Mouse (Mus musculus) megakaryocyte, embryonic 14.5 days (primary cell): ENCODE results near the gene Chd5. TPM values are rescaled to one million over a fixed set of nuclear protein-coding genes. Genes with fewer than 3 reads are reported as not detected.

Source experiments
- H3K27me3 ChIP-seq: replicated peaks from 2 replicates; pipeline ENCODE3; 2012; ENCODE audit warnings: inconsistent platforms
- H3K36me3 ChIP-seq: replicated peaks from 2 replicates; pipeline ENCODE3; 2012; ENCODE audit warnings: low read length, inconsistent platforms, mixed read lengths
- H3K4me1 ChIP-seq: 2 replicates; pipeline ENCODE4 v1.6.1; 2012; ENCODE audit warnings: inconsistent platforms
- H3K4me3 ChIP-seq: replicated peaks from 2 replicates; pipeline ENCODE3; 2012; ENCODE audit warnings: moderate library complexity, mild to moderate bottlenecking, inconsistent platforms
- H3K9me3 ChIP-seq: 2 replicates; pipeline ENCODE4 v1.6.1; 2012; ENCODE audit warnings: inconsistent platforms
- FLI1 ChIP-seq: IDR thresholded peaks from 2 replicates; pipeline ENCODE4 v1.6.1; 2012; ENCODE audit warnings: low read length, inconsistent platforms, mixed read lengths
- GATA1 ChIP-seq: IDR thresholded peaks from 3 replicates; pipeline ENCODE4 v1.6.1; 2012; ENCODE audit warnings: mixed read lengths, low read length, inconsistent platforms, borderline replicate concordance
- polyA plus RNA-seq: library from polyadenylated mRNA; stranded (reverse); fragments of >175 nt; gene quantifications from 2 replicates; pipeline ENCODE4 v1.2.3, GENCODE M21; 2012; ENCODE audit warnings: low replicate concordance; ENCODE audit not compliant: insufficient read depth

The Chd5 gene
- polyA plus RNA-seq, 1 experiment = 1.7 TPM

- TF ChIP-seq GATA1 (no peak), FLI1 (no peak)
- Histone ChIP-seq H3K36me3 (peaks cover 32% of the 10 kb centered on the region), H3K27me3 (no peaks in the 10 kb centered on the region)
These were observed 85.9 kb downstream of the Chd5 start for GRCm38 (mm10) chr4:152424341-152424740.

DNA sequence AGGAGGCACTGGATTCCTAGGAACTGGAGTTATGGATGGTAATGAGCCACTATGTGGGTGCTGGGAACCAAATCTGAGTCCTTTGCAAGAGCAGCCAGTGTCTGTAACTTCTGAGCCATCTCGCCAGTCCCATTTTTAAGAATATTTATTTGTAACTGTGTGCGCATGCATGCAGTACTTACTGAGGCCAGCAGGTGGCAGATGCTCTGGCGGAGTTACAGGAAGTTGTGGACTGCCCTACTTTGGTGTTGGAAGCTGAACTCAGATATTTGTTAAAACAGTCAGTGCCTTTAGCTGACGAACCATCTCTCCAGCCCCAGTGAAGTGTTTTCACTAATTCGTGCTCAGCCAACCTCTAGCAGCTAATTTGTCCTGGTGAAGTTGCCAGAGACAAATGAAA lies 86.5 kb downstream of the Chd5 start:
- H3K36me3 ChIP-seq = peaks cover 32% of the 10 kb centered on the region
- H3K9me3 ChIP-seq = peaks cover 19% of the 10 kb centered on the region
- no peak for TF ChIP-seq FLI1
- no peaks in the 10 kb centered on the region for H3K4me1 ChIP-seq
- no peak overlapping the region for H3K4me3 ChIP-seq
- no peaks in the 10 kb centered on the region for H3K27me3 ChIP-seq

More at GRCm38 (mm10) chr4:152424341-152424740, 85.9 kb downstream of the Chd5 start:
- Histone ChIP-seq H3K4me3 (no peak overlapping the region), H3K9me3 (peaks cover 19% of the 10 kb centered on the region), H3K4me1 (no peaks in the 10 kb centered on the region)

DNA sequence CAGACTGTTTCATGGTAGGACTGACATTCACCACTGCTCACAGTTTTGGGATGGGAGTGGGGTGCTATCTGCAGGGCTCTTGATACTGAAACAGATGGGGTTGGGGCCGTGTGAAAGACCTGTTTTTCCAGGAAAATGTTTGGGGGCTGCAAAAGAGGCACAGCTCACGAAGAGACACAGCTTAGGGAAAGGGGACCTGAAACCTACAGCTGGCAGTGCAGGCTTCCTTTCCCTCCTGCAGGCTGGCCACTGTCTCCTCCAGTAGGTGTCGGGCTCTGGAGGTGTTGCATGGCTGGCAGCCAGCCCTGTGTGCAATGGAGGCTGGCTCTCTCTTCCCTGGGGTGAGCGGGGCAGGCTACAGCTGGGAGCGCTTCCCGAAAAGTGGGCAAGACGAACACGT lies 89.8 kb downstream of the Chd5 start:
- Histone ChIP-seq H3K4me1 (no peaks in the 10 kb centered on the region), H3K9me3 (peaks cover 12% of the 10 kb centered on the region), H3K36me3 (peaks cover 56% of the 10 kb centered on the region), H3K4me3 (no peak overlapping the region), H3K27me3 (no peaks in the 10 kb centered on the region)
- no peak for TF ChIP-seq GATA1
- no peak for TF ChIP-seq FLI1

GRCm38 (mm10) chr4:152432308-152432707 lies 93.9 kb downstream of the Chd5 start:
- TF ChIP-seq GATA1 (no peak), FLI1 (no peak)
- Histone ChIP-seq H3K4me3 (no peak overlapping the region), H3K36me3 (peaks cover 56% of the 10 kb centered on the region), H3K4me1 (no peaks in the 10 kb centered on the region), H3K27me3 (no peaks in the 10 kb centered on the region), H3K9me3 (no peaks in the 10 kb centered on the region)

- Histone ChIP-seq H3K9me3 (no peaks in the 10 kb centered on the region), H3K4me1 (no peaks in the 10 kb centered on the region), H3K27me3 (no peaks in the 10 kb centered on the region), H3K4me3 (no peak overlapping the region), H3K36me3 (peaks cover 62% of the 10 kb centered on the region)
- TF ChIP-seq GATA1 (no peak), FLI1 (no peak)
These were observed 96.4 kb downstream of the Chd5 start for GRCm38 (mm10) chr4:152434836-152435235.

- Histone ChIP-seq H3K27me3 (no peaks in the 10 kb centered on the region), H3K36me3 (peaks cover 58% of the 10 kb centered on the region), H3K4me3 (no peak overlapping the region), H3K9me3 (no peaks in the 10 kb centered on the region), H3K4me1 (no peaks in the 10 kb centered on the region)
- TF ChIP-seq FLI1 (no peak), GATA1 (no peak)
These were observed 96.8 kb downstream of the Chd5 start for GRCm38 (mm10) chr4:152435255-152435654.

Other genes starting within 250 kb of the Chd5 start
- gene Tnfrsf25, start 222.7 kb upstream of the Chd5 start, polyA plus RNA-seq = 0.56 TPM in 1 of 2 replicates, not detected in the other
- 9.3 and 14.4 TPM in 2 replicates for gene Espn, start 186.3 kb upstream of the Chd5 start, polyA plus RNA-seq
- gene Hes2, start 179.8 kb upstream of the Chd5 start, polyA plus RNA-seq = not detected in 2 replicates
- gene Acot7, start 160.5 kb upstream of the Chd5 start, polyA plus RNA-seq = 103 and 107 TPM in 2 replicates
- gene Gpr153, start 64.4 kb upstream of the Chd5 start, polyA plus RNA-seq = 0.11 TPM in 1 of 2 replicates, not detected in the other
- not detected in 2 replicates for gene Hes3, start 47.0 kb upstream of the Chd5 start, polyA plus RNA-seq
- 5.8 and 20.7 TPM in 2 replicates for gene Icmt, start 41.4 kb upstream of the Chd5 start, polyA plus RNA-seq
- 1.8 and 3.8 TPM in 2 replicates for gene Rnf207, start 19.7 kb upstream of the Chd5 start, polyA plus RNA-seq
- gene Rpl22, start 12.9 kb upstream of the Chd5 start, polyA plus RNA-seq = 2.6 and 82.5 TPM in 2 replicates
- 0.64 and 1.3 TPM in 2 replicates for gene Nphp4, start 138.1 kb downstream of the Chd5 start, polyA plus RNA-seq
- gene Kcnab2, start 139.2 kb downstream of the Chd5 start, polyA plus RNA-seq = 25.7 and 37.9 TPM in 2 replicates